Mouse (Mus musculus): ENCODE data around the gene Psma1. TPM values are rescaled to one million over a fixed set of nuclear protein-coding genes. Genes with fewer than 3 reads are reported as not detected.
A peak's percentile ranks its signal among the peaks of the same experiment; 100 is the strongest.

Gene Psma1
- total RNA-seq, 1 experiment from 2014 or later: 216 TPM

DNA sequence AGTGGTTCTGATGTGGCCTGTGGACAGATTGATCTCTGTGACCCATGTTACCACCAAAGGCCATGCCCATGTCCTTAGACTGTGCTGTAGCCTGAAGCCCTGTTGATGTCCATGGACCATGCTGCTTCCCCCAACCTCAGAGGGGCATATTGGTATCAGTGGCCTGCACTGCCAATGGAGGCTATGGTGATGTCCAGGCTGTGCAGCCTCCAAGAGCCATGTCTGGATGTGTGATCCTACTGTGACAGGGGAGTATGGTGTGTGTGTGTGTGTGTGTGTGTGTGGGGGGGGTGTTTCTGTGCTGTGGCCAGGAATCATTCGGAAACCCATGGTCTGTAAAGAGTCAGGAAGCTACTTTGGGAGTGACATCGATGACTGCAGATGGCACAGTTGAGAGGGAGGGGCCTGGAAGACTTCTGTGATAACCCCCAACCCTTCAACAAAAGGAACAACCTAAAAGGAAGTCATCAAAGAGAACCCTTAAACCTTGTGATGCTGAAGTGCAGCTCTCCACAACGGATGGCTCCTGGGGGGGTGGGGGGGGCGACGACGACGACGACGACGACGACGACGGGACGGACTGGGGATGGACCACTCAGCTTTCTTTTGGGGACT, 8.5 kb upstream of the Psma1 start:
- ATAC-seq (replicated peaks; ENCODE audit: insufficient number of reproducible peaks, low FRiP score, low TSS enrichment, poor library complexity, severe bottlenecking): no peak

DNA sequence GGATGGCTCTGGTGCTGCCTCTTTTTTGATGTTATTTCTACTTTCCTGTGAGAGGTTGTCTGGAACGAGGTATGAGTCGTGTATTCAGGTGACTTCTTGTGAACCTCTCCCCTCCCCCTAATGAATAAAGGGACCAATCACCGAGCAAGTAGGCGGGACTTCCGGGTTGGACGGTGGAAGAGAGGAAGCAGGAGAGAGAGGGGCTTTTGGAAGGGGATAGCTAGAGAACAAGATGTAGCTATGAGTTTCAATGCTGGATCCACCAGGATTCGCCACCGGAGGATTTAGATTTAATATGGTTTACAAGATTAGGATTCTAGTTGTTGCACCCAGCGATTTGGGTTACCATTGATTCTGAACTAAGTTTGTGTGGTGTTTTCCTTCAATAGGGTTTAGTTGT, 7.1 kb upstream of the Psma1 start:
- ATAC-seq (replicated peaks; ENCODE audit: insufficient number of reproducible peaks, low FRiP score, low TSS enrichment, poor library complexity, severe bottlenecking): no peak

DNA sequence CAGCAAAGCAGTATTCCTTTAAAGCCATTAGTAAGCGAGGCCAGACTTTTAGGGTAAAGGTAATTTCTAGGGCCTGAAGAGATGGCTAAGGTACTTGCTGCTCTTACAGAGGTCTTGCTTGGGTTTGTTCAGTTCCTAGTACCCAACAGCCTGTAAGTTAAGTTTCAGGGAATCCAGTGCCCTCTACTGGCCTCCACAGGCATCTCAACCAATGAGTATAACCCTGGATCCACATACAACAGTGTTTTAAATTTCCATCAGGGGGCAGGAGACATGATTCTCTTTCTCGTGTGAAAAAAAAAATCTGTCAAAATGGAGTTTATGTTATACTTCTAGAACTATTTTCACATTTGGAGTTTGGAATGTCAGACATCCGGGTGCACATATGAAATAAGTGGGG, 5.8 kb upstream of the Psma1 start:
- ATAC-seq (replicated peaks; ENCODE audit: insufficient number of reproducible peaks, low FRiP score, low TSS enrichment, poor library complexity, severe bottlenecking): peak; percentile 89

DNA sequence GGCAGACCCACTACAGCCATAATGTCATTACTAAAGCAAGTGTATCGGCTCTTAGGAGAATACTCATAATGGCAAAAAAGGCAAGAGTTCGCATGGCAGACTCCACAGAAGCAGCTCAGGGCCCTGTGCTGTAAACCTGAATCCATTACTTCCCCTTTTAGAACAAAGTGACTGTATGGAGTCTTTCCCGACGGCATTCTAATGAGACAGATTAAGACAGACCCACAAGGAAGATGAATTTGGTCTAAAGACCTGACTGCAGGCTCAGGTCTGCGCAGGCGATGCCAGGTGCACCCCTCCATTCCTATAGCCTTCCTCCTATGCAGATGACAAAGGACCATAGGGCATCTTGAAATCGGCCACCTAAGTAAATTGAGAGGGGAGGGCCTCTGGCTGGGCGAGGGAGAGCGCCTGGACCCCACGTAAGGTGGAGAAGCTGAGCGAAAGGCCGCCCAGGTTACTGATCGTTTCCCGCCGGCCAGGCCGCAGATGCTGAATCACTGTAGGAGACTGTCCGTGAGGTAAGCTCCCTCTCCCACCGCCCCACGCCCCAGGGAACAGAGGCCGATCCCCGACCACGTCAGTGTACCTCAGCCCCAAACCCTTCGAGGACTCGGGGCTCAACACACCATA, 430 bp downstream of the Psma1 start:
- ATAC-seq (replicated peaks; ENCODE audit: insufficient number of reproducible peaks, low FRiP score, low TSS enrichment, poor library complexity, severe bottlenecking): peak; percentile 12

DNA sequence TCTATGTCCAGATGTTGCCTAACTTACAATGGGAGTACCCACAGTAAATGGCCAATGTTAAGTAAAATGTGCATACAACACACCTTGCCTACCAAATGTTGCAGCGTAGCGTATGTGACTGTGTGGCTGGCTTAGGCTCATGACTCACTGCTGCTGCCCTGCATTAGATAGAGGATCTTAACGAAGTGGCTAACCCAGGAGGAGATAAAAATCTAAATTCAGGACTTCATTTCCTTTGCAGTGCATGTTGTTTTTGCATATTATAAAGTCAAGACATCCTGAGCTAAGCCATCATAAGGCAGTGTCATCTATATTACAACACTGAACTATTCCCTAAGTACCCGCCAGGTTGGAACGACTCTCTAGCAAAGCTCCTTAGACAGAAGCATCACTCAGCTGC, 7.5 kb downstream of the Psma1 start:
- no peak for ATAC-seq (replicated peaks; ENCODE audit: insufficient number of reproducible peaks, low FRiP score, low TSS enrichment, poor library complexity, severe bottlenecking)

DNA sequence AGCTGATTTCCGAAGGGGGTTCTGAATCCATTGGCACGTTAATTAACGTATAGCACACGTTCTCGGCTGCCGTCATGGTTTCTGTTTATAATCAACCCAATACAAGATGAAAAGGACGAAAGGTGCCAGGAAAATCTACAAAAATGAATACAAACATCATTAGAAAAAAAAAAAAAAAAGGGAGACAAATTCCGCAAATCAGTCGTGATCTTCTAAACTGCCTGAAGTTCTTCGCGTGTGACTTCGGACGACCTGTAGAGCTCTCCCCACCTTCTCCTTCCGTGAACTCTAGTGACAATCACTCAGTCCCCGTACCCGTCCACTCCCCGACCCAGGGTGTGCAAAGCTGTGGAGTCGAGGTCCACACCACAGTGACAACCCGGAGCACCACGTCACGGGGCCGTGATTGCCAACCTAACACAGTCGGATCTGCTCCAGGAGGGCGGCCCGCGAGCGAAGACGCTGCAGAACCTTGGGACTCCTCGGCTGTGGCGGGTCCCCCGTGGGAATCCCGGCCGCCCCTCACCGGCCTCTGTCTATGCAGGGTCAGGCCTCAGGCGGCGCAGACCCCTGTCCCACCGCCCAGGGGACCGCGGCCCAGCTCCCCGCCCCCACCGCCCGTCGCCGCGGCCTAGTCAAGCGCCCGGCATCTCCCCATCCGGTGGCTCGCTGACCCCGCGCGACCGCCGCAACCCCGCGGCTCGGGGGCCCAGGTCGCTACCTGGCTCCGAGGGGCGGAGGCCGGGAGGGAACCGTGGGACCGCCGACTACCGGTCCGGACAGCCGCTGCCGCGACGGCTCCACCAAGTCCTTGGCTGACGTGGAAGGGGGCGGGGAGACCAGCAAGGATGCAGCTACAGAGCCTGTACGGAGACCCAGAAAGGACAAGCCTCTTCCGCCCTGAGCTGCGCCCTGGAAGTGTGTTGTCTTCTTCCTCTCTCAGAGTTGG, 21.8 kb downstream of the Psma1 start, which contains the start of gene Copb1:
Gene Copb1, minus strand, starts transcription at position 827 of the 949 bp plus-strand sequence.
- peak; percentile 98 for ATAC-seq (replicated peaks; ENCODE audit: insufficient number of reproducible peaks, low FRiP score, low TSS enrichment, poor library complexity, severe bottlenecking)

GRCm38 (mm10) chr7:114251684-114252083, 24.2 kb downstream of the Psma1 start:
- no peak for ATAC-seq (replicated peaks; ENCODE audit: insufficient number of reproducible peaks, low FRiP score, low TSS enrichment, poor library complexity, severe bottlenecking)

GRCm38 (mm10) chr7:114233980-114234379, 41.9 kb downstream of the Psma1 start:
- no peak for ATAC-seq (replicated peaks; ENCODE audit: insufficient number of reproducible peaks, low FRiP score, low TSS enrichment, poor library complexity, severe bottlenecking)

DNA sequence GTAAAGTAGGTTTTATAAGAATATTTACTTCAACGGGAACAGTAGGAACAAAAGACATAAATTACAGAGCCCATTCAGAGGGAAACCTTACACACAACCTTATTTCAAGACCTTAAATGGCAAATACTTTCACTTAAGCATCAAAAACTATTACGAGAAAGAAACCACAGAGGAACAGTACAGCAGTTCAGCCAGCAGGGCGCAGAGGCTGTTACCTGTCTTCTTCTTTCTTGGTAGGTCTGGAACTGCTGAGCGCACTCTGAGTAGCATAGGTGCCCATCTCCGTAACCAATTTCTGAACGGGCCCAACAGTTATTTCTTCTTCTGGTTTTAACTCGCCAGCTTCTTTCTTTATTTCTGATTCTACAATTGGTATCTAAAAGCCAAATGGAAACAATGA, 42.9 kb downstream of the Psma1 start:
- ATAC-seq (replicated peaks; ENCODE audit: insufficient number of reproducible peaks, low FRiP score, low TSS enrichment, poor library complexity, severe bottlenecking): no peak

DNA sequence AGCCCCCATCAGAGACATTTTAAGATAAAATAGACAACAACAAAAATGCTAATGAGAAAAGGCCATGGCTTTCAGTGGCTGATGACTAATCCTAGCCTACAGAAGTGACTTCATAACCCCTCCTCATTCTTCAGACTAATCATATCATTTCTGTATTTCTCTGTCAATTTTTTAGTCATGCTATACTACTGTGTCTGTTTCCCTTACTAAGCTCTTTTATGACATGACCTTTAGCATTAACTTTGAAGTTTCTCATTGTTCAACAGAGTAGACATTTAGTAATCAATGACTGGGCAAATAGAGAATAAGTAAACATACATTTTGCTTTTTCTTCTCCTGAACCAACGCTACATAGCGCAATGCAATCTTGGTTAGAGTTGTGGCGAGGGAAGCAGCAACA, 44.1 kb downstream of the Psma1 start:
- ATAC-seq (replicated peaks; ENCODE audit: insufficient number of reproducible peaks, low FRiP score, low TSS enrichment, poor library complexity, severe bottlenecking): no peak

DNA sequence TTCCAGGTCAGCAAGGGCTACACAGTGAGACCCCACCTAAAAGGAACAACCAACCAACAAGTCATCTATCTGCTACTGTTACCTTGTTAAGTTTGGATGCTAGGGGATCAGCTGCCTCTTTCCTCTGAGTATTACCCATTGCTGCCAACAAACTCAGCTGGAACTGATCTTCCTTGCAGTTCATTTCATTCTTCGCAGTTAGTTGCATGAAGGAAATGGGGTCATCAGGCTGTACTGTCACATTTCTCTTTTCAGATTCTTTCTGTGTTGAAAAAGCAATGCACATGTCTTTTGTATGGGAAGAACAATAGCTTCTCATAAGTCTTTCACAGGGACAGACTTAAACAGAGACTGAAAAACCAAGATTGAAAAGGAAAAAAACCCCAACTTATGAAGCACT, 49.4 kb downstream of the Psma1 start:
- no peak for ATAC-seq (replicated peaks; ENCODE audit: insufficient number of reproducible peaks, low FRiP score, low TSS enrichment, poor library complexity, severe bottlenecking)

GRCm38 (mm10) chr7:114220433-114220832, 55.5 kb downstream of the Psma1 start:
- ATAC-seq (replicated peaks; ENCODE audit: insufficient number of reproducible peaks, low FRiP score, low TSS enrichment, poor library complexity, severe bottlenecking): no peak

DNA sequence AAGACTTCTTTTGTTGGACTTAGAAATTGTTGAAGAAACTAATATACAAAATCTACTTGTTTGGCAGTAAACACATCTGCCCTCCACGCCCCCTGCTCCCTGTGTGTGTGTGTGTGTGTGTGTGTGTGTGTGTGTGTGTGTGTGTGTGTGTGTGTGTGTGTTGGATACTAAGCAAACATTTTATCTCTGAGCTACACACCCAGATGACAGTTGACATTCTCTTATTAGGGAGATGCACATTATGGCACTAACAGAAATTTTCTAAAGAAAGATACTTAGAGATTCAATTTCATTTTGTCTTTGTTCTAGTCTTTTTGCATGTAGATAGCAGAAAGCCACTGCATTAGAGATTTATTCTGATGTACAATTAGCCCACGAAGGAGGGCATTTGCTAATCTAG, 59.0 kb downstream of the Psma1 start:
- no peak for ATAC-seq (replicated peaks; ENCODE audit: insufficient number of reproducible peaks, low FRiP score, low TSS enrichment, poor library complexity, severe bottlenecking)

Other genes starting within 250 kb of the Psma1 start
- 17.4 to 51.9 TPM (median 23.4 TPM) in 3 replicates for gene Rras2, start 158.3 kb downstream of the Psma1 start, total RNA-seq (2017)
- gene Copb1, start 21.4 kb downstream of the Psma1 start, total RNA-seq (2017): 103 to 115 TPM (median 112 TPM) in 3 replicates
- 58.9 to 108 TPM (median 74.6 TPM) in 3 replicates for gene Pde3b, start 139.2 kb upstream of the Psma1 start, total RNA-seq (2017)